Mouse (Mus musculus) heart, embryonic 11.5 days (tissue): ENCODE measurements around the gene S100a5. TPM values are rescaled to one million over a fixed set of nuclear protein-coding genes. Genes with fewer than 3 reads are reported as not detected.

Source experiments
- ATAC-seq: fragments of 200-750 bp; cut with Nextera tagmentation; replicated peaks from 2 replicates; pipeline ENCODE4 v1.8.0; 2017; ENCODE audit warnings: moderate library complexity; ENCODE audit not compliant: insufficient number of reproducible peaks, low FRiP score, low TSS enrichment
- H3K27ac ChIP-seq: fragments of 300-500 bp; sonication (generic); 2 replicates; pipeline ENCODE4 v1.5.1; 2014; ENCODE audit warnings: mild to moderate bottlenecking, low read depth, low read length
- H3K27me3 ChIP-seq: fragments of 300-500 bp; sonication (generic); 2 replicates; pipeline ENCODE4 v1.6.1; 2014; ENCODE audit warnings: mild to moderate bottlenecking, low read length, mixed read lengths; ENCODE audit not compliant: control insufficient read depth, insufficient read depth
- H3K36me3 ChIP-seq: fragments of 300-500 bp; sonication (generic); 2 replicates; pipeline ENCODE4 v1.6.1; 2014; ENCODE audit warnings: mild to moderate bottlenecking, low read length, moderate library complexity, mixed read lengths; ENCODE audit not compliant: control insufficient read depth, insufficient read depth
- H3K4me1 ChIP-seq: fragments of 300-500 bp; sonication (generic); 2 replicates; pipeline ENCODE4 v1.6.1; 2014; ENCODE audit warnings: low read length; ENCODE audit not compliant: control insufficient read depth, insufficient read depth
- H3K4me2 ChIP-seq: fragments of 300-500 bp; sonication (generic); 2 replicates; pipeline ENCODE4 v1.6.1; 2014; ENCODE audit warnings: mild to moderate bottlenecking, moderate library complexity
- H3K4me3 ChIP-seq: fragments of 300-500 bp; sonication (generic); 2 replicates; pipeline ENCODE4 v1.5.1; 2014; ENCODE audit warnings: low read depth, low read length
- H3K9ac ChIP-seq: fragments of 300-500 bp; sonication (generic); 2 replicates; pipeline ENCODE4 v1.6.1; 2014; ENCODE audit warnings: mild to moderate bottlenecking, low read depth, low read length, moderate library complexity
- H3K9me3 ChIP-seq: fragments of 300-500 bp; sonication (generic); replicated peaks from 2 replicates; pipeline ENCODE4 v1.6.1; 2016; ENCODE audit warnings: low read length; ENCODE audit not compliant: control insufficient read depth
- WGBS: fragments of 180-500 bp; shearing (Covaris S2); extraction: QIAGEN DNeasy Blood & Tissue Kit; methylation state at CpG from one replicate; pipeline ENCODE4 v1.1.7; 2014; ENCODE audit not compliant: insufficient replicate concordance; 5-methylcytosine and 5-hydroxymethylcytosine counted together
- polyA plus RNA-seq: library from polyadenylated mRNA; unstranded; fragments of >200 nt; fragmentation: Nextera tagmentation; extraction: Ambion mirVana; gene quantifications from 2 replicates; pipeline ENCODE4 v1.2.1, GENCODE M21; 2014

Gene S100a5
- polyA plus RNA-seq, 1 experiment from 2014 or later, result not detected

DNA sequence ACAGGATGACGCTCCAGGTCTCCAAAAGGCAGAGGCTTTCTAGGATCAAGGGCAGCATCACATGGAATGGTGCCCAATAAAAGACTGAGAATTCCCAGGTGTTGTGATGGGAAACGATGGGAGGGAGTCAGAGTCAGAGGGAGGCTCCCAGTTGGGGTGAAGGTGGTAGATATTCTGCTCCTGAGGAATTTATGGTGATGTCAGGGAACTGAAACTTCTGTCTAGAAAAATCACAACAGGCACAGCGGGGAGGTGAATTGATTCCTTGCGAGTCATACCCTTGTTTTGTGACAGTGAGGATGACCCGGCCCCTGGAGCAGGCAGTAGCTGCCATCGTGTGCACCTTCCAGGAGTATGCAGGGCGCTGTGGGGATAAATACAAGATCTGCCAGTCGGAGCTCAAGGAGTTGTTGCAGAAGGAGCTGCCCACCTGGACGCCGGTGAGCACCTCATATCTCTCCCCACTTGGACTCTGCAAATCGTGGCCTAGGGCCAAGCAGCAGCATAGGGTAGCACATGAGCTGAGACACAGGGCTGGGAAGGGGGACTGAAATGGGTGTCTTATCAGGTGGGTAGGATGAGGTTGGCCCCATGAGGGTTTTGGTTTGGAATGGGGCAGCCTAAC is 6.7 kb upstream of the S100a5 start, which contains the start of gene Gm42674:
Gm42674 (plus strand) TSS at position 419 of the 625 bp plus-strand sequence.
- no peak within 1 kb of the TSS for H3K9ac ChIP-seq
- ATAC-seq, result no peak
- H3K9me3 ChIP-seq, result no peaks in the 10 kb centered on the region
- no peaks in the 10 kb centered on the region for H3K27me3 ChIP-seq
- no peak within 1 kb of the TSS for H3K27ac ChIP-seq
- 70% methylated on average over 11 of the region's 11 CpGs for WGBS
- no peak within 1 kb of the TSS for H3K4me3 ChIP-seq
- H3K4me2 ChIP-seq, result no peak within 1 kb of the TSS
- no peaks in the 10 kb centered on the region for H3K36me3 ChIP-seq
- H3K4me1 ChIP-seq, result peaks cover 5% of the 10 kb centered on the region; the same call in 1 of the 2 replicates

DNA sequence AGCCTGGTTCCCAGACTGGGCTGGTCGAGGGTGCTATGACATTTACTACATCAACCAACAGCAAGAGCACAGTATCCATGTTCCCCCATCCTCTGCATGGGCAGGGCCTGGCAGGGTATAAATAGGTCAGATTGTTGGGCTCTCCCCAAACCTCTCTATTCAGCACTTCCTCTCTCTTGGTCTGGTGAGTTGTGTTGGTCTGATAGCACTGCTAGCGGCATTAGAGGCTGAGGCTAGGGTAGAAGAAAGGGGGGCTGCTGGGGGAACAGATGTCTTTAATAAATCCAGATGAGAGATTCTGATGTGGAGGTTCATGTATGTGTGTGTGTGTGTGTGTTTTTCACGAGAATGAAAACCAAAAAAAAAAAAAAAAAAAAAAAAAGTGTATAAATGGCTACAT is 4.7 kb upstream of the S100a5 start, which contains the start of gene S100a4:
S100a4 (plus strand) TSS at position 149 of the 400 bp plus-strand sequence.
- no peak within 1 kb of the TSS for H3K27ac ChIP-seq
- no peak within 1 kb of the TSS for H3K4me2 ChIP-seq
- 48% methylated on average over 3 of the region's 3 CpGs for WGBS
- no peaks in the 10 kb centered on the region for H3K9me3 ChIP-seq
- H3K9ac ChIP-seq, result no peak within 1 kb of the TSS
- H3K27me3 ChIP-seq, result 0 out of 2 replicates have a peak, but pooled peaks cover 3% of the 10 kb centered on the region
- no peaks in the 10 kb centered on the region for H3K36me3 ChIP-seq
- H3K4me1 ChIP-seq, result peaks cover 5% of the 10 kb centered on the region; the same call in 1 of the 2 replicates
- ATAC-seq, result no peak
- H3K4me3 ChIP-seq, result no peak within 1 kb of the TSS

DNA sequence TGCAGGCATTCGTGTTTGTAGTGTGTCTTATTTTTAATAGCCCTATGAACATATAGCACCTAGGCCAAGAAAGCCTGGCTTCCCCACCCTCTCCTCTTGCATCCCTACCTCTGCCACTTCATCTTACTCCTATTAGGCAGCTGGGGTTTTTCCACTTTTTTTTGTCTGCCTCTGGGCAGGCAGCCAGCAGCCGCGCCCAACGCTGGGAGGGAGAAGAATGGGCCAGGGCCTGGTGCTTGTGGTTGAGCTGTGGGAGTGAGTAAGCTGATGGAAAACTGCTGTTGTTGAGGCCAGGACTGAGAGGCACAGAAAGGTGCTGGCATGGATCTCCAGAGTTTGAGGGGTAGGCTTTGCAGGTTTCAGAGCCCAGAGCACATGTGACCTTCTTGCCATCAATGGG is 3.9 kb upstream of the S100a5 start:
- WGBS, result 48% methylated on average over 4 of the region's 4 CpGs
- no peaks in the 10 kb centered on the region for H3K9me3 ChIP-seq
- peaks cover 5% of the 10 kb centered on the region; the same call in 1 of the 2 replicates for H3K4me1 ChIP-seq
- H3K27me3 ChIP-seq, result 0 out of 2 replicates have a peak, but pooled peaks cover 3% of the 10 kb centered on the region
- H3K9ac ChIP-seq, result no peak overlapping the region
- H3K36me3 ChIP-seq, result no peaks in the 10 kb centered on the region
- 0 out of 2 replicates have a peak, but pooled peaks have one; percentile 19 for ATAC-seq
- no peak overlapping the region for H3K27ac ChIP-seq
- no peak overlapping the region for H3K4me3 ChIP-seq
- H3K4me2 ChIP-seq, result no peak overlapping the region

DNA sequence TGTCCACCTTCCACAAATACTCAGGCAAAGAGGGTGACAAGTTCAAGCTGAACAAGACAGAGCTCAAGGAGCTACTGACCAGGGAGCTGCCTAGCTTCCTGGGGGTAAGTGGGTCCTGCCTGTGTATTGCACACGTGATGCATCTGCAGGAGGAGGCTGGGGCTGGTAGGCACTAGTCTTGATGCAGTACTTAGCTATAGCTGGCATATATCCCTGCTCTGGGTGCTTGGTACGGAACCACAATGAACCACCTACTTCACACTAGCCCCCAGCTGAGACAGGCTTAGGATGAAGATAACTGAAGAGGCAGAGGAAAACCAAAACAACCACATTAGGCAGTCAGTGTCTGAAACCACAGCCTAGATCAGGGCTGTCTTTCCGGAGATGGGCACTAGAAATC is 3.3 kb upstream of the S100a5 start:
- WGBS, result 76% methylated on average over 3 of the region's 3 CpGs
- Histone ChIP-seq H3K27ac (no peak overlapping the region), H3K27me3 (0 out of 2 replicates have a peak, but pooled peaks cover 3% of the 10 kb centered on the region), H3K9me3 (no peaks in the 10 kb centered on the region), H3K36me3 (no peaks in the 10 kb centered on the region), H3K4me3 (no peak overlapping the region), H3K9ac (no peak overlapping the region), H3K4me1 (peaks cover 5% of the 10 kb centered on the region; the same call in 1 of the 2 replicates), H3K4me2 (no peak overlapping the region)
- no peak for ATAC-seq

DNA sequence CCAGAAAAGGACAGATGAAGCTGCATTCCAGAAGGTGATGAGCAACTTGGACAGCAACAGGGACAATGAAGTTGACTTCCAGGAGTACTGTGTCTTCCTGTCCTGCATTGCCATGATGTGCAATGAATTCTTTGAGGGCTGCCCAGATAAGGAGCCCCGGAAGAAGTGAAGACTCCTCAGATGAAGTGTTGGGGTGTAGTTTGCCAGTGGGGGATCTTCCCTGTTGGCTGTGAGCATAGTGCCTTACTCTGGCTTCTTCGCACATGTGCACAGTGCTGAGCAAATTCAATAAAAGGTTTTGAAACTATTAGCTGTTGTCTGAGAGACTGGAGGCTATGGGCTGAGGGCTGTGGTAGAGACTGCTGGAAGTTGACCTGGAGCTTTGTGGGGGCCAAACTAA is 2.6 kb upstream of the S100a5 start:
- H3K4me1 ChIP-seq, result peaks cover 5% of the 10 kb centered on the region; the same call in 1 of the 2 replicates
- no peak overlapping the region for H3K4me3 ChIP-seq
- H3K27me3 ChIP-seq, result 0 out of 2 replicates have a peak, but pooled peaks cover 3% of the 10 kb centered on the region
- H3K4me2 ChIP-seq, result no peak overlapping the region
- H3K27ac ChIP-seq, result no peak overlapping the region
- H3K9ac ChIP-seq, result no peak overlapping the region
- ATAC-seq, result no peak
- WGBS, result 84% methylated on average over 2 of the region's 2 CpGs
- no peaks in the 10 kb centered on the region for H3K36me3 ChIP-seq
- H3K9me3 ChIP-seq, result no peaks in the 10 kb centered on the region

DNA sequence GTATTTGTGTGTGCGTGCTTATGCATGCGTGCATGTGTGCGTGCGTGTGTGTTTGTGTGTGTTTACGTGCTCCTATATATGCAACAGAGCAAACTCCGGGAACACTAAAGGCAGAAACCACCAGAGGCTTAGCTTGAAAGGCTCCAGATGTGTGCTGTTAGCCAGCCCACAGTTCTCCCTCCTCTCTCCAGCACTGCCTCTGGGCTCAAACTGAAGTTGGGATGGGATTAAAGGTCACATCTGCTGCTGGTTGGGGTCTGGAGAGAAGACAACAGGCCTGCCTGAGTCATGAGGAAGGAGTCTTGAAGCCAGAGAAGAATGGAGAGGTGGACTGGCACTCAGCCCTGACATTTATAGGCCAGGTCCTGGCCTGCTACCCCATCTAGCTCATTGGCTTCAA is 2.1 kb upstream of the S100a5 start:
- whole genome bisulfite sequencing, result 91% methylated on average over 6 of the region's 6 CpGs
- Histone ChIP-seq H3K4me3 (no peak overlapping the region), H3K9me3 (no peaks in the 10 kb centered on the region), H3K27me3 (0 out of 2 replicates have a peak, but pooled peaks cover 3% of the 10 kb centered on the region), H3K4me1 (peaks cover 5% of the 10 kb centered on the region; the same call in 1 of the 2 replicates), H3K4me2 (no peak overlapping the region), H3K27ac (no peak overlapping the region), H3K36me3 (no peaks in the 10 kb centered on the region), H3K9ac (no peak overlapping the region)
- ATAC-seq, result no peak

DNA sequence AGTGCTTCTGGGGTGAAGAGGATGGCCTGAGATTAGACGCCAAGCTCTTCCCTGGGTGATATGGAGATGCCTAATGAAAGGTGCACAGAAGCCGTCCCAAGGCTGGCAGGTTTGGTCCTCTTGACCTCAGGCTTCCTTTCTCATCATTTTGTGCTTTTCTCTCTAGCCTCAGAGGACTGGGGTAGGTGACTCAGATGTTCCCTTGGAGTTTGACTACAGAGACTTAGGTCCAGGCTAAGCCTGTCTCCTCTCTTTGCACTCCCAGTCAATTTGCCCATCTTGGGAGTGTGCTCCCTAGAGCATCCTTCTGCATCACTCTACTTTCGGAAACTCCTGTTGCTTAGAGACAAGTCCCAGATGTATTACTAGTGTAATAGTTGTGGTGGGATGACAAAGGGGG is 962 bp upstream of the S100a5 start:
- Histone ChIP-seq H3K9me3 (no peaks in the 10 kb centered on the region), H3K4me1 (peaks cover 5% of the 10 kb centered on the region; the same call in 1 of the 2 replicates), H3K9ac (no peak overlapping the region), H3K4me3 (no peak overlapping the region), H3K27me3 (0 out of 2 replicates have a peak, but pooled peaks cover 3% of the 10 kb centered on the region), H3K36me3 (no peaks in the 10 kb centered on the region), H3K27ac (no peak overlapping the region), H3K4me2 (no peak overlapping the region)
- 69% methylated on average over 3 of the region's 3 CpGs for WGBS
- no peak for ATAC-seq

DNA sequence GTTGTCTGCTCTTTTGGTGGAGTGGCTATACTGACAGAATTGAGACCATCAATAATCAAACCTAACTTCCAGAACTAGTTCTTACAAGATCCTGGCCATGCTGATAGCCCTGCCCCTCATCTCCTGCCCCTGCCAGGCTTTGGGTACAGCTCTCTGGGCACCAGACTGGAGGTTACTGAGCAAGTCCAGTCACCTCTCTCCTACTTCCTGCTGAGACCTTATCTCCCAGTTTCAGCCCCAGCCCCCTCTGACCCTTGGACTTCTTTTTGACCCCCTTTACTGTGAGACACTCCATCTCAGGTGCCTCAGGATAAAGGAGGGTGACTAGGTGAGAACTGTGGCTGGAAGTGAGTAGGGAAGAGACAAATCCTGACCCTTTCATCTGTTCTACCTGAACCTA is 779 bp downstream of the S100a5 start:
- 0 out of 2 replicates have a peak, but pooled peaks cover 5% of the 10 kb centered on the region for H3K4me1 ChIP-seq
- H3K36me3 ChIP-seq, result no peaks in the 10 kb centered on the region
- H3K9me3 ChIP-seq, result no peaks in the 10 kb centered on the region
- H3K4me2 ChIP-seq, result no peak overlapping the region
- 0 out of 2 replicates have a peak, but pooled peaks cover 3% of the 10 kb centered on the region for H3K27me3 ChIP-seq
- H3K9ac ChIP-seq, result no peak overlapping the region
- ATAC-seq, result no peak
- no peak overlapping the region for H3K4me3 ChIP-seq
- no peak overlapping the region for H3K27ac ChIP-seq

DNA sequence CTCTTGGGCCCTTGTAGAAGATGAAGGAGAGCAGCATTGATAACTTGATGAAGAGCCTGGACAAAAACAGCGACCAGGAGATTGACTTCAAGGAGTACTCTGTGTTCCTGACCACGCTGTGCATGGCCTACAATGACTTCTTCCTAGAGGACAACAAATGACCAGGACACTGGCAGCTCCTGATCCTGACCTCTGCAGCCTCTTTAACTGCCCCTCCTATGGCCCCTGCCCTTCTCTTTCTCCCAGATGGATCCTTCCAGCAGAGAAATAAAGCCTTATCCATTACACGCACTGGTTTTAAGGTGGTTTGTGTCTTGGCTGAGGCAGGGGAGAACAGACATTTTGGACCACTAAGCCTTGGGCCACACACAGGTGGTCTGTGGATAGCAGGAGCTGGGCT is 3.2 kb downstream of the S100a5 start:
- H3K4me1 ChIP-seq, result 0 out of 2 replicates have a peak, but pooled peaks cover 5% of the 10 kb centered on the region
- H3K4me3 ChIP-seq, result no peak overlapping the region
- H3K9ac ChIP-seq, result no peak overlapping the region
- H3K27ac ChIP-seq, result no peak overlapping the region
- no peaks in the 10 kb centered on the region for H3K36me3 ChIP-seq
- H3K27me3 ChIP-seq, result 0 out of 2 replicates have a peak, but pooled peaks cover 3% of the 10 kb centered on the region
- ATAC-seq, result no peak
- no peaks in the 10 kb centered on the region for H3K9me3 ChIP-seq
- H3K4me2 ChIP-seq, result no peak overlapping the region
- 76% methylated on average over 3 of the region's 3 CpGs for WGBS
